Mouse (Mus musculus): ENCODE results near the gene Actl7a.

Actl7a gene

DNA sequence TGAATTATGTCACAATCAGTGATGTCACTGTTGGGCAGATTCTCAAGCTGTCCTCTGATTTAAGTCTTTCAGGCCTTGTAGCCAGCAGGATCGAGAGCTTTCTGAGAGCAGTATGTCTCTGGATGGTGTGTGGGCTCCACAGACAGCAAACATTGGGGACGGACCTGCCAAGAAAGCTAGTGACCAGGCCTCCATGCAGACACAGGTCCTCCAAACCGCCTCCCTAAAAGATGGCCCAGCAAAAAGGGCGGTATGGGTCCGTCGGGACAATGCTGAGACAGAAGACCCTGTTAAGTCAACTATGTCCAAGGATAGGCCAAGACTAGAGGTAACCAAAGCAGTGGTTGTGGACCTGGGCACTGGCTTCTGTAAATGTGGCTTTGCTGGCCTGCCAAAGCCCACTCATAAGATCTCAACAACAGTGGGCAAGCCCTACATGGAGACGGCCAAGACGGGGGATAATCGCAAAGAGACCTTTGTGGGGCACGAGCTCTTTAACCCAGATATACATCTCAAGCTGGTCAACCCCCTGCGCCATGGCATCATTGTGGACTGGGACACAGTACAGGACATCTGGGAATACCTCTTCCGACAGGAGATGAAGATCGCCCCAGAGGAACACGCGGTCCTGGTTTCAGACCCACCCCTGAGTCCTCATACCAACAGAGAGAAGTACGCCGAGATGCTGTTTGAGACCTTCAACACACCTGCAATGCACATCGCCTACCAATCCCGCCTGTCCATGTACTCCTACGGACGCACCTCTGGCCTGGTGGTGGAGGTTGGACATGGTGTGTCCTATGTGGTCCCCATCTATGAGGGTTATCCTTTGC, at the start of gene Actl7a:
TSS of gene Actl7a (plus strand) at position 51 of the 833 bp plus-strand sequence.
- no peak for DNase-seq

GRCm38 (mm10) chr4:56696401-56696800, 46.8 kb upstream of the Actl7a start:
- no peak for DNase-seq

DNA sequence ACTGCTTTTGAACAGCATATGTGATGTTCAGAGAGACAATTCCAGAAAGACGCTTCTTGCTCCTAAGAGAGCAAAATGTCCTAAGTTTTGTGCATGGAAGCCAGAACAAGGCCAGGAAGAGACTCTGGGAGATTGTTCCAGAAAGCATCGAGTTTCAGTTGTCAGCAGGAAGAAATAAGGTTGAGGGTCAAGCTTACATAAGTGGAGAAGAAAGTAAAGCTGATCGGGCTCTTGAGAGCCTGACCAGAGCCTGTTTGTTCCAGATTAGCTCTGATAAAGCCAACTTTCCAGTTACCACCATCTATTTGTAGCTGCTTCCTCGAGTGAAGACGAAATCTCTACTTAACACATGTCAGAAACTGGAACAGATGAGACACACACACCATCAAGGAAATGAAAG, 44.5 kb upstream of the Actl7a start:
- DNase-seq = no peak

DNA sequence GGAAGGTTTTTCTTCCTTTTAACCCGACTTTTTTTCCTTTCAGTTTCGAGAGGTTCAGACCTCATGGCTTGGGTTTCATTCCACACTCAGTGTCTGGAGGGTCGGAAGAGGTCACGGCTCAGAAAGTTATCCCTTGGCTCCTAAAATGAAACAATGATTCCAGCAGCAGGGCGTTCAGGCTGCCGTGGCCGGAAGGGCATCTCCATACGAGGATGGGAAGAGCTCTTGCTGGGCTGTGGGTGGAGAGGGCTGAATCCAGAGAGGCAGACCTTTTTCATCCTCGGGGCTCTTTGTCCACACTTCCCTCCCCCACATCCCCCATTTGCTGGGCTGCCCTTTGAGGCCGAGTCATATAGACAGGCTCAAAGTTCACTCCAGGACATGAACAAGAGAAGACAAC, 41.0 kb upstream of the Actl7a start:
- DNase-seq = no peak

DNA sequence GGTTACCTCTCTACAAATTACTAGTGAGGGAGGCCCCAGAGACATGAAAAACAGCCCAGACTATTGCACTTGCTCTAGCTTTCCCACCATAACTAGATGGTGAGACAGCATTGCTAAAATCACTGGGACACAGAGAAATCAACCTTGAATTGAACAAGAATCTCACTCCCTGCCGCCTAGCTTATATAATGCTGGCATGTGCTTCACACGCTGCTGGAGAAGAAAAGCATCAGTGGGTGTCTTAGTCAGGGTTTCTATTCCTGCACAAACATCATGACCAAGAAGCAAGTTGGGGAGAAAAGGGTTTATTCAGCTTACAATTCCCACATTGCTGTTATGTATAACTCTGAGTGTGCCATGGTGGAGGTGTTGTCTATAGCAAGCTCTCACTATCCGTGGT, 30.1 kb upstream of the Actl7a start:
- DNase-seq = no peak

GRCm38 (mm10) chr4:56716801-56717200, 26.4 kb upstream of the Actl7a start:
- DNase-seq = no peak

DNA sequence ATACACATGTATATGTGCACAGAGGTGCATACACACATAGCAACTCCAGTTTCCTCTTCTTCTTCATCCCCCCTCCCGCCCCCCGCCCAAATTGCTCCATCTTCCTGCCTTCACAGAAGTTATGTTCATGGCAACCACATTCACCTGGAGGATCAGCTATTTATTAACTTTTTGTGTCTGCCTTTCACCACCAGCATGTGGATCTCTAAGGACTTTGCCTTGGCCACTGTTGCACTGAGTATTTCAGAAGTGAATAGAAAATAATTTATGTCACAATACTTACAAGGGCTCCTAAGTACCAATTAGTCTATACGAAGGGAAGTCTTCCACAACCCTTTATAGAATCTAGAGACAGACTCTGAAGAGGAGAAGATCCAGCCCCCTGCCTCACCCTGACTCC, 25.3 kb upstream of the Actl7a start:
- no peak for DNase-seq

DNA sequence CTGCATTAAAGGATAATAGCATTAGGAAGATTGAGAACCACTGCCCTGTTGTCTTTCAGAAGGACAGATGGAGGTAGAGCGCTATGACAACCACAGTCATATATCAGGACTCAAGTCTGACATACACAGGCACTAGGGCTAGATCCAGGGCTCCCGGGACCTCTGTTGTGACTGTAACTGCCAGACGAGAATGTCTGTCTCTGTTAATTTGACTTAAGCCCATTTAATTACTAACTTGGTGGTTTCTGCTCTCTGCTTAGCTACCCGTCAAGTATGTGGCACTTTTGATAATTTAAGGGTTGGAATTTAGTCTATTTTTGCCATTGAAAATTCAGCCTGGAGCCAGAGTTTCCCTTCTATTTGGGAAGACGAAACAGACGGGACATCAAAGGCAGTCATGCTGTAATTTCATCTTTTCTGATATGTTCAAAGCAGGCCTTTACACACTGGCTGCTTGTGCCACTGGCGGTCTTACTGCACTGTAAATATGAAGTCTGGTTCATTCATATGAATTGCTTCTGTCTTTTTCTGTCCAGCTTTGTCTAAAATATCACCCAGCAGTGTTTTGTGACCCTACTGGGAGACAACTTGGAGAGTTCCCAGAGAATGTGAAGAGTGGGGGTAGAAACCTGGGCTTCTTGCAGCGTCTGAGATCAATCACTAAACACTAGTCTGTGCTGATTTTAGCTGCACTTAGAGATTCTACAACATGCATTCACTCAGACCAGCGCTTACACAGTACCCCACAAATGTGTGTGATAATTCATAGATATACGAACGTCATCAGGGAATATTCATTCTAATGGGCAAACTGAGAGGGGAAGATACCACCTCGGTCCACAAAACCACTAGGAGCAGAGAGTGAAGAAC, 24.4 kb upstream of the Actl7a start:
- DNase-seq = no peak

DNA sequence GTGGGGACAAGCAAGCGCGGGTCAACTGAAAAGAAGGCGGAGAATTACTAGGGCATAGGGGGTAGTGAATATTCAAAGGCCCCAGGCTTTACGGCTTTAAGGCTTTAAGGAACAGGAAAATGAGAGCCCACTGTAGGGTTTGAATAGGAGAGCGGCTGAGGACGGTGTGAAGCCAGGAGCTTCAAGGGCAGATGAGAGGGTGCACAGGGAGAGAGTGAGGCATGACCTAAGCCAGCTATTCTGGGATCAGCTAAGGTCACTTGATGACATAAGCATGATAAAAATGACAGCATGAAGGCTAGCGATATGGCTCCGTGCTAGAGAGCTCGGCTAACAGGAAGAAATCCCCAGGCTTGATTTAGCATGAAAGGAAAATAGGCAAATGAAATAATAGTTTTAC, 23.8 kb upstream of the Actl7a start:
- no peak for DNase-seq

- no peak for DNase-seq
These were observed 22.8 kb upstream of the Actl7a start for GRCm38 (mm10) chr4:56720403-56720802.

- DNase-seq = peak; percentile 12
These were observed 21.7 kb upstream of the Actl7a start for GRCm38 (mm10) chr4:56721469-56721868.

DNA sequence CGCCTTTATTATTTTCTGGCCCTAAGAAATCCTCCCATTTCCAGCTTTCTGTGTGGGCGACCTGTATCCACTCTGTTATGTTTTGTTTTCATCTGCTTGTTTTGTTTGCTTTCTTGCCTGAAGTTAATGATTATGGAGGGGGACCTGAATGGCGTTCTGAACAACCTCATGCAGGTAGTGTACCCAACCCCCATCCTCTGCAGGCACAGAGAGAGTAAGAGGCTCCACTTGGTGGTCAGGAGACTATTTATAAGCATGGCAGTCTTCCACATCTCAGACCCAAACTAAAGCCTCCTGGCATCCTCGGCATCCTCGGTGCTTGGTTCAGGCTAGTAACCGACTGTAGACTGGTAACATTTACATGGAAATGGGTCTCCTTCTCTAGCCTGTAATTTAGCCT, 20.9 kb upstream of the Actl7a start:
- DNase-seq = no peak

DNA sequence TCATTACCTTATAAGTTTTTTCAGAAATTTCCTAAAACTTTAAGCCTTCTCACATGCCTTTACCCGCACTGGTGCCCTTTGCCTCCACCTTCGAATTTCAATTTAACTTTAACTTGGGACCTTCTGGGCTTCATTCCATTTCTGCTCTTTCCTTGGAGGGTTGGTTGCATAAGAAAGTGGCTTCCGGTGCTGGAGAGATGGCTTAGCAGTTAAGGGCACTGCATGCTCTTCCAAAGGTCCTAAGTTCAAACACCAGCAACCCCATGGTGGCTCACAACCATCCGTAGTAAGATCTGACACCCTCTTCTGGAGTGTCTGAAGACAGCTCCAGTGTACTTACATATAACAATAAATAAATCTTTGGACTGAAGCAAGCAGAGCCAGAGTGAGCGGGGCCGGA, 20.0 kb upstream of the Actl7a start:
- no peak for DNase-seq

DNA sequence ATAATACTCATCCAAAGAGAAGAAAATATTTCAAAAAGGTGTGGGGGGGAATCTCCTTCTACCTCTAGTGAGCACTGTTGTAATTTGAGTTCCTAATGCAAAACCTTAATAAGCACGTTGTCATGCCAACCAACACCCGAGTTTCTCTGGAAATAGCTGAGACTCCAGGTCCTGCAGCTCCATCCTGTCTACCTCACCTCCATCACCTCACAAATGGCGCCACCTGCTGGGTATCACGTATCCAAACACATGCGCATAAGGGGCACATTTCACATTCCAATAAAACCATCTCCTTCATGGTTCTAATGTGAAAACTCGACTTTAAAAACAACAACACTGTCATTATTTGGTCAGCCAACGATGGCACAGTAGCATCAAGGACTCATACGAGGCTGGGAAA, 17.4 kb upstream of the Actl7a start:
- DNase-seq = peak; percentile 38

GRCm38 (mm10) chr4:56740020-56740485, 3.2 kb upstream of the Actl7a start, which contains the start of gene Gm26657:
Gene Gm26657 (plus strand): TSS chr4:56740070.
- DNase-seq = no peak

DNA sequence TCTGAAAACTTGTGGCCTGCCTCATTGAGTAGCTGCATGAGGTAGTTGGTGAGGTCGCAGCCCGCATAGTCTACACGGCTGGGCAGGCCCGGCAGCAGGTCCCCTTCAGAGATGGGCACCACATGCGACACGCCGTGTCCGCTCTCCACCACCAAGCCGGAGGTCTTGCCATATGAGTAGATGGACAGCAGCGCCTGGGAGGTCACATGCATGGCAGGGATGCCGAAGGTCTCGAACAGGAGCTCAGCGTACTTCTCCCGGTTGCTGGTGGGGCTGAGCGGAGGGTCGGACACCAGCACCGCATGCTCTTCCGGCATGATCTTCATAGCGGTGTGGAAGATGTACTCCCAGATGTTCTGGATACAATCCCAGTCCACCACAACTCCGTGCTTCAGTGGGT, 2.6 kb upstream of the Actl7a start:
- no peak for DNase-seq

- DNase-seq = no peak
These were observed 2.1 kb upstream of the Actl7a start, which contains the start of gene Actl7b for GRCm38 (mm10) chr4:56741041-56741493. Gene Actl7b (minus strand): TSS chr4:56741443.

DNA sequence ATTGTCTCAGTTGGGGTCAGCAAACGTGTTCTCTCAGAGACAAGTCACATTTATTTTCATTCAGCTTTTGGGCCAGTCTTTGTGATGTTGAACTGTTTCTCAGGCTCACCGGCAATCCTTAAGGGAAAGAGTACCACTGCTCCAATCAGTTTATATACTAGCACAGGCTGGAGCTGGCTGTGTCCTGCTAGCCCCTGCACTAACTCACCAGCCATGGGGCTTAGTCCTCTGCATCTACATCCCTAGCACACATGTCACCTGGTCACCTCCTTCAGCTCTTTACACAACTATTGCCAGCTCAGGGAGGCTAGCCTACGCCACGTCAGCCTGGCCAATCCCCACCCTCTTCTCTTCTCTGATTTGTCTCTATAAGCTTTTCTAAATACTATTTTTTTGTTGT, 515 bp upstream of the Actl7a start:
- DNase-seq = no peak

DNA sequence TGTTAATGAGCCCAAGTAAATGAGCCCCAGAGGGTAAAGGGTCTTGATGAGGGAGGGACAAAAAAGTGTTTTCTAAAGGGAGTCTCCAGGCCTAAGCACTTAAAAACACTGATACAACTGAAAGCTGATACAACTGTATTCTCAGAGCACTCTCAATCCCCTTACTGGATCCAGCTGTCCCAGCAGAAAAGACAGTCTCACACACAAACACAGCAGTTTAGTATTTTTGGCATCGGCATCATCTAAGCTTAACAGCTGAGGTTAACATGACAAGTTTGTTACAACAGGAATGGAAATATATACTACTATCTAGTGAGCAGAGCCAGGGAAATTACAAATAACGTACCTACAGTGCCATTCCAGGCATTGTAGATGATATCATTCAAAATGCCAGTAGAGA, 3.1 kb downstream of the Actl7a start:
- DNase-seq = no peak

DNA sequence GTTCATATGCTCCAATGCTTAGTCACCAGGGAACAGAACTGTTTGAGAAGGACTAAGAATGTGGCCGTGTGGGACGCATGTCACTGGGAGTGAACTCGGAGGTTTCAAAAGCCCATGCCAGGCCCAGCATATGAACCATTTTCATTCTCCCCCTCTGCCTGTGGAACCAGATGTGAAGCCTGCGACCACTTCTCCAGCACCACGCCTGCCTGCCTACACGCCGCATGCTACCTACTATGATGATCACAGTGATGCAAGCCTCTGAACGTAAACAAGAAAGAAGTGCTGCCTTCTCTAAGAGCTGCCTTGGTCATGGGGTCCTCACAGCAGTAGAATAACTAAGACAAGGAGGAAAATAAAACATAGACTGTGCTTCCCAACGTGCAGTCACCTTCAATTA, 4.2 kb downstream of the Actl7a start:
- no peak for DNase-seq

DNA sequence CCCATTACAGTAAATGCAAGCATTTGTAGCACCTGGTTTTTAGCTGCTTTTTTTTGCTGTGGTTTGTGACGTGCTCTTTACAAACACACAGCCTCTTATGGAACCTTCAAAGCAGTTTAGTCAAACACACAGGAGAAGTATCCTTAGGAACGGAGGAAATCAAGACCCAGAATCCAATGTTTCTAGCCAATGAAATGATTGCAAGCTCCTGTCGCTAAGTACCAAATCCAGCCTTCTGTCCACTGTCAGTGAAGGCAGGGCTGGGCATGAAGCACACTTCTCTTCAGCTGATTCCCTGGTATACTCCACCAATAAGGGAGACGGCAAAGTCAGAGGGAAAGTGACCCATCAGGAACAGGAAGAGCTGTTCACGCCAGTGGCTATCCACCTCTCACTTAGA, 12.8 kb downstream of the Actl7a start:
- DNase-seq = no peak

DNA sequence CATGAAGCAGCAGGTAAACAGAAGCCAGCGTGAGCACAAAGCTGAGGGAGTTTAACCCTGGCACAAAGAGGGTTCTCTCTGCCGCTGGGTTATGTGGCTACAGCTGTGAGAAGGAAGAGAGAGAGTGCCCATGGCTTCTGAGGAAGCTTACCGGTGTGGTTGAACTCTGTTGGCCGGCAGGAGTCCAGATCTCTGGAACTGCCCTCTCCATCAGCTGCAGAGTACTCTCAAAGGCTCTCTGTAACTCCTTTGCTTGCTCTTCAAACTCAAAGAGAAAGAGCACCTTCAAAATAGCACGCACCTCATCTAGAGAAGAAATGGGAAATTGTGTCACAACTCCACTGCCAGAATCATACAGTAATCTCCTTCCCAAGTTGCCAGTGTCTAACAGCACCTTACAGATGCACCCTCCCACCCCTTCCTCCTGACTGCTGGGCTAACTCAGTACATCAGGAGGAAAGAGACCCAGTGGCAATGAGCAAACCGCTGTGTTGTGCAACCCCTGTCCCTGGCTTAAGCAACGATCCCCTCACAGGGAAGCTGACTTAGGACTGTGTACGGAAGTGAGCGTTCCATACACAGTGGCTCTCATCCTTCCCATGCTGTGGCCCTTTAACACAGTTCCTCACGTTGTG, 13.9 kb downstream of the Actl7a start:
- no peak for DNase-seq

- DNase-seq = no peak
These were observed 14.5 kb downstream of the Actl7a start for GRCm38 (mm10) chr4:56757693-56758092.
